ENCODE assay signal across 8 mouse cellular contexts in the genomic region with DNA sequence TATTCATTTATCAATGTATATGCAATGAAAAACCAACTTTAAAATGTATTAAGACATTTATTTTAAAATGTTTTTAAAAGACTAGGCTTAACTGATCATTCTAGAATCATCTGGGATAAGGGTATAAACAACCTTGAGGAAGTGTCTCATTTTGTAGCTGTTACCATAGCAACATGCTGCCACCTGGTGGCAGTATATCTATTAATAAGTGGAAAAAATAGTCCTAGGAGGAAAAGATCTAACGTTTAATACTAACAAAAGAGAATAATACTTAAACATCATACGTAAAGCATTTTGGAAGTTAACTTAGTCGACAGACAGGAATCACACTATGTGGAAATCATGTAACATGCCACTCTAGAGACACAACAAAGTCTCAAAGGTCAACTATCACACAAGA. TPM values are rescaled to one million over a fixed set of nuclear protein-coding genes. Genes with fewer than 3 reads are reported as not detected.
DNase-seq lines count a peak whose midpoint lies in the region; ATAC-seq and TF ChIP-seq lines count a peak whose summit lies in the region.

No protein-coding gene starts in this region.

- peak in 1 of 3 experiments; percentile 69; a peak in 3 of 6 replicates for TF ChIP-seq CTCF in MEL (IDR thresholded peaks at IDR 0.05 in 2 of 3, conservative IDR thresholded peaks at IDR 0.05 in 1 of 3; ENCODE audit: control insufficient read depth in 1 of 3, insufficient read depth in 1 of 3, low read depth in 2 of 3, low read length in 3 of 3, poor library complexity in 1 of 3, severe bottlenecking in 1 of 3)

- H3K9ac ChIP-seq in forebrain, embryonic 16.5 days (replicated peaks; ENCODE audit: low read depth, low read length): no peak overlapping the region
- no peak overlapping the region for H3K9ac ChIP-seq in limb, embryonic 14.5 days (ENCODE audit: low read depth, low read length, severe bottlenecking)
- no peak overlapping the region for H3K9ac ChIP-seq in MEL (ENCODE audit: control insufficient read depth, low read depth, low read length, poor library complexity, severe bottlenecking)

- H3K4me3 ChIP-seq in forebrain, embryonic 16.5 days (replicated peaks; ENCODE audit: low read length): no peak overlapping the region
- no peak overlapping the region for H3K4me3 ChIP-seq in forebrain, embryonic 10.5 days
- no peak overlapping the region for H3K4me3 ChIP-seq in limb, embryonic 14.5 days (replicated peaks; ENCODE audit: low read length)
- no peak overlapping the region for H3K4me3 ChIP-seq in limb, embryonic 10.5 days
- no peak overlapping the region for H3K4me3 ChIP-seq in MEL (ENCODE audit: control insufficient read depth in 1 of 2, insufficient read depth in 1 of 2, low read depth in 2 of 2, low read length in 2 of 2)

- TF ChIP-seq POLR2A in limb, embryonic 14.5 days (IDR thresholded peaks at IDR 0.05; ENCODE audit: borderline replicate concordance, extremely low read depth, insufficient read depth, insufficient read length): no peak
- TF ChIP-seq POLR2A in MEL (IDR thresholded peaks at IDR 0.05; ENCODE audit: control insufficient read depth in 1 of 2, insufficient read depth in 1 of 2, low read depth in 1 of 2, low read length in 2 of 2, poor library complexity in 1 of 2): no peak

- TF ChIP-seq RAD21 in MEL (IDR thresholded peaks at IDR 0.05; ENCODE audit: low read depth, low read length): peak; percentile 45

- WGBS in forebrain, embryonic 16.5 days: 57% methylated on average over 3 of the region's 3 CpGs
- 78% methylated on average over 3 of the region's 3 CpGs for WGBS in forebrain, embryonic 10.5 days
- 46% methylated on average over 3 of the region's 3 CpGs for WGBS in limb, embryonic 14.5 days
- 82% methylated on average over 3 of the region's 3 CpGs for WGBS in limb, embryonic 10.5 days

- ATAC-seq in forebrain, embryonic 16.5 days: 0 out of 2 replicates have a peak, but pooled peaks have one; percentile 49
- ATAC-seq in limb, embryonic 14.5 days (ENCODE audit: low FRiP score, low read depth): no peak
- ATAC-seq in hematopoietic stem cell, adult 5-6 weeks (replicated peaks in 1 of 2; ENCODE audit: insufficient read depth in 1 of 2, low FRiP score in 2 of 2, low TSS enrichment in 1 of 2, low read depth in 1 of 2, poor library complexity in 2 of 2, severe bottlenecking in 2 of 2): peak; percentile 48 to 56; a peak in 2 of 4 replicates

- peaks cover 3% of the 10 kb centered on the region; the same call in 1 of the 2 replicates for H3K79me2 ChIP-seq in MEL (ENCODE audit: control insufficient read depth, insufficient read depth, low read length, poor library complexity)

- DNase-seq in forebrain, embryonic 10.5 days (ENCODE audit: extremely low spot score, low spot score): no peak
- peak; percentile 80 for DNase-seq in limb, embryonic 14.5 days (ENCODE audit: low spot score)
- DNase-seq in limb, embryonic 10.5 days (ENCODE audit: low spot score): no peak
- peak; percentile 70 for DNase-seq in MEL (ENCODE audit: low read depth, low spot score)
- peak; percentile 74 for DNase-seq in splenic B cell, adult 2 months (ENCODE audit: low read depth, low spot score)
- DNase-seq in urinary bladder, postnatal 4 days (ENCODE audit: low spot score in 2 of 2): no peak

- no peak for TF ChIP-seq EP300 in MEL (IDR thresholded peaks at IDR 0.05; ENCODE audit: low read depth in 1 of 2, low read length in 2 of 2)

- no peak overlapping the region for H3K4me2 ChIP-seq in forebrain, embryonic 16.5 days (ENCODE audit: low read length)
- H3K4me2 ChIP-seq in limb, embryonic 14.5 days (replicated peaks; ENCODE audit: low read depth, low read length, severe bottlenecking): no peak overlapping the region

- H3K27ac ChIP-seq in forebrain, embryonic 16.5 days (ENCODE audit: low read length): no peak overlapping the region
- H3K27ac ChIP-seq in forebrain, embryonic 10.5 days: no peak overlapping the region
- H3K27ac ChIP-seq in limb, embryonic 14.5 days (replicated peaks; ENCODE audit: low read depth, low read length): no peak overlapping the region
- no peak overlapping the region for H3K27ac ChIP-seq in limb, embryonic 10.5 days
- H3K27ac ChIP-seq in MEL (ENCODE audit: control insufficient read depth, low read depth, low read length): no peak overlapping the region

- H3K36me3 ChIP-seq in forebrain, embryonic 16.5 days (ENCODE audit: control insufficient read depth, insufficient read depth): peaks cover 18% of the 10 kb centered on the region
- H3K36me3 ChIP-seq in forebrain, embryonic 10.5 days (replicated peaks): peaks cover 99% of the 10 kb centered on the region
- H3K36me3 ChIP-seq in limb, embryonic 14.5 days (ENCODE audit: control insufficient read depth, insufficient read depth, low read length): peaks cover 78% of the 10 kb centered on the region
- peaks cover 98% of the 10 kb centered on the region for H3K36me3 ChIP-seq in limb, embryonic 10.5 days
- peaks cover 2 to 48% of the 10 kb centered on the region in 2 experiments; a peak in 3 of 4 replicates for H3K36me3 ChIP-seq in MEL (ENCODE audit: control insufficient read depth in 1 of 2, insufficient read depth in 2 of 2, low read length in 2 of 2)
- H3K36me3 ChIP-seq in splenic B cell, adult 2 months (ENCODE audit: control insufficient read depth, insufficient read depth, low read length, poor library complexity, severe bottlenecking): peaks cover 5% of the 10 kb centered on the region; the same call in 1 of the 2 replicates

- no peaks in the 10 kb centered on the region for H3K9me3 ChIP-seq in forebrain, embryonic 16.5 days (ENCODE audit: control insufficient read depth, low read length)
- no peaks in the 10 kb centered on the region for H3K9me3 ChIP-seq in forebrain, embryonic 10.5 days
- H3K9me3 ChIP-seq in limb, embryonic 14.5 days (ENCODE audit: control insufficient read depth, low read length): no peaks in the 10 kb centered on the region
- H3K9me3 ChIP-seq in limb, embryonic 10.5 days (replicated peaks): no peaks in the 10 kb centered on the region
- H3K9me3 ChIP-seq in MEL (replicated peaks; ENCODE audit: insufficient read depth, low read length): no peaks in the 10 kb centered on the region

- no peaks in the 10 kb centered on the region for H3K27me3 ChIP-seq in forebrain, embryonic 16.5 days (replicated peaks; ENCODE audit: control insufficient read depth, insufficient read depth, low read length)
- H3K27me3 ChIP-seq in forebrain, embryonic 10.5 days (ENCODE audit: poor library complexity, severe bottlenecking): no peaks in the 10 kb centered on the region
- H3K27me3 ChIP-seq in limb, embryonic 14.5 days (ENCODE audit: control insufficient read depth, insufficient read depth, low read length): no peaks in the 10 kb centered on the region
- H3K27me3 ChIP-seq in limb, embryonic 10.5 days (ENCODE audit: low read depth, poor library complexity, severe bottlenecking): no peaks in the 10 kb centered on the region
- H3K27me3 ChIP-seq in MEL (ENCODE audit: control insufficient read depth in 1 of 2, insufficient read depth in 2 of 2, low read length in 2 of 2): no peaks in the 10 kb centered on the region
- no peaks in the 10 kb centered on the region for H3K27me3 ChIP-seq in splenic B cell, adult 2 months (ENCODE audit: control insufficient read depth, insufficient read depth, low read length, poor library complexity, severe bottlenecking)

- H3K4me1 ChIP-seq in forebrain, embryonic 16.5 days (replicated peaks; ENCODE audit: control insufficient read depth, insufficient read depth, low read length): no peaks in the 10 kb centered on the region
- no peaks in the 10 kb centered on the region for H3K4me1 ChIP-seq in forebrain, embryonic 10.5 days
- H3K4me1 ChIP-seq in limb, embryonic 14.5 days (ENCODE audit: control insufficient read depth, insufficient read depth, low read length): no peaks in the 10 kb centered on the region
- H3K4me1 ChIP-seq in limb, embryonic 10.5 days: no peaks in the 10 kb centered on the region
- H3K4me1 ChIP-seq in MEL (ENCODE audit: control insufficient read depth in 1 of 2, insufficient read depth in 2 of 2, low read length in 2 of 2): no peaks in the 10 kb centered on the region

TF ChIP-seq in MEL, 35 proteins besides CTCF, POLR2A, EP300 and RAD21 (continues in another document):
- peak; percentile 38; the same call in 1 of the 2 replicates for TF ChIP-seq ELF1 (IDR thresholded peaks at IDR 0.05; ENCODE audit: low read depth, low read length)
- no peak for TF ChIP-seq MYC (IDR thresholded peaks at IDR 0.05; ENCODE audit: low read depth, low read length)
- no peak for TF ChIP-seq TCF12 (IDR thresholded peaks at IDR 0.05; ENCODE audit: low read depth, low read length)
- no peak for TF ChIP-seq ZKSCAN1 (IDR thresholded peaks at IDR 0.05; ENCODE audit: low read depth, low read length)
- no peak for TF ChIP-seq CHD1 (IDR thresholded peaks at IDR 0.05; ENCODE audit: low read depth, low read length)
- peak; percentile 33; the same call in 1 of the 2 replicates for TF ChIP-seq ZC3H11A (IDR thresholded peaks at IDR 0.05; ENCODE audit: low read depth, low read length)
- TF ChIP-seq MAX (IDR thresholded peaks at IDR 0.05; ENCODE audit: low read length): no peak
- no peak for TF ChIP-seq ETS1 (IDR thresholded peaks at IDR 0.05; ENCODE audit: low read depth, low read length)
- no peak for TF ChIP-seq POLR2AphosphoS2 (IDR thresholded peaks at IDR 0.05; ENCODE audit: low read length)
- no peak for TF ChIP-seq KAT2A (conservative IDR thresholded peaks at IDR 0.05; ENCODE audit: low read depth, low read length)
- no peak for TF ChIP-seq NRF1 (IDR thresholded peaks at IDR 0.05; ENCODE audit: insufficient read depth, low read depth, low read length, poor library complexity, severe bottlenecking)
- peak; percentile 60 for TF ChIP-seq SMC3 (IDR thresholded peaks at IDR 0.05; ENCODE audit: low read depth, low read length)
- TF ChIP-seq HCFC1 (IDR thresholded peaks at IDR 0.05; ENCODE audit: low read depth, low read length): no peak
- no peak for TF ChIP-seq RCOR1 (IDR thresholded peaks at IDR 0.05; ENCODE audit: low read depth, low read length)
- peak; percentile 26; the same call in 1 of the 2 replicates for TF ChIP-seq MXI1 (IDR thresholded peaks at IDR 0.05; ENCODE audit: low read depth, low read length)
- TF ChIP-seq USF2 (IDR thresholded peaks at IDR 0.05; ENCODE audit: borderline replicate concordance in 1 of 2, insufficient read depth in 1 of 2, low read depth in 1 of 2, low read length in 2 of 2): no peak

RNA-seq across cellular contexts. Expression of gene Srek1, which starts 23.0 kb away (rescaled TPM):
- polyA plus RNA-seq in forebrain, embryonic 16.5 days (2015; fragmentation: Nextera tagmentation; extraction: Ambion mirVana): 76.0 and 77.5 TPM in 2 replicates
- 91.9 and 93.7 TPM in 2 replicates for polyA plus RNA-seq in forebrain, embryonic 10.5 days (2016; fragmentation: Nextera tagmentation; extraction: Ambion mirVana)
- polyA plus RNA-seq in limb, embryonic 14.5 days (2012; rRNA removed): 63.4 and 79.7 TPM in 2 replicates
- polyA plus RNA-seq in limb, embryonic 14.5 days (2014; fragmentation: Nextera tagmentation; extraction: Ambion mirVana): 90.1 and 99.6 TPM in 2 replicates
- polyA plus RNA-seq in limb, embryonic 10.5 days (2016; fragmentation: Nextera tagmentation; extraction: Ambion mirVana): 84.4 and 91.3 TPM in 2 replicates
- 31.0 and 31.4 TPM in 2 replicates for total RNA-seq in MEL (2012; rRNA removed)
- polyA plus RNA-seq in MEL (2012; ENCODE audit: insufficient read depth in 1 of 2, insufficient read length in 2 of 2, low read depth in 1 of 2, low replicate concordance in 2 of 2, missing spikeins in 1 of 2): 10 to 100 TPM in 1 of 2 experiments, not detected in 1; 68.5 TPM
- total RNA-seq in hematopoietic stem cell, adult 5-6 weeks (2017): 118 and 130 TPM in 2 replicates

Comparison
In these comparisons a context has a peak if more than half of its experiments do, and no peak if none do; other contexts are left out.
1. DNase-seq: peak in limb, embryonic 14.5 days (single experiment), MEL (single experiment) and splenic B cell, adult 2 months (single experiment); none in forebrain, embryonic 10.5 days (single experiment), limb, embryonic 10.5 days (single experiment) and urinary bladder, postnatal 4 days (0 of 2).